27 mouse cellular contexts compared by ENCODE assay signal in the genomic region with DNA sequence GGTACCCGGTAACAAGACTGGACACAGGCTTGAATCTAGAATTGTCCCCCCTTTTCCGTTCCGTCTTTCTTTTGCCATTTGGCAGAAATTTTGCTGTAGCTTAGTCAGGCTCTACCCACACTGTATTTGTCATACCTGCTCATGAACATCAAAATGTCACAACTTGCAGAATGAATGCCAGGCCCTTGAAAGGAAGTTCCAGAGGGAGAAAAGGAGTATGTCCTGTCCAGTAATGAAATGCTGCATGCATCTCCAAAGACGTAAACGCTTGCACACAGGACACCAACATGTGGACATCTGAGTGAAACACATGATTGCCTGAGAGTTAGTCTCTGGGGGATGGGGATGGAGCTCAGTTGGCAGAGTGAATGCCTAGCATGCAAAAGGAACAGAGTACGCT. TPM values are rescaled to one million over a fixed set of nuclear protein-coding genes. Genes with fewer than 3 reads are reported as not detected.
DNase-seq lines count a peak whose midpoint lies in the region; ATAC-seq lines count a peak whose summit lies in the region.
"Had no signal": no experiment of that assay in that cellular context is flagged by ENCODE, and none has a peak within 500 bp of the region (broad histone marks: within the 10 kb centered on the region; RNA-seq: fewer than 3 reads in every experiment).

No protein-coding gene starts in this region.

- 80% methylated on average over 6 of the region's 6 CpGs for WGBS in forebrain, embryonic 11.5 days
- 82% methylated on average over 6 of the region's 6 CpGs for WGBS in forebrain, embryonic 16.5 days
- WGBS in heart, embryonic 10.5 days, result 73% methylated on average over 6 of the region's 6 CpGs

- H3K27me3 ChIP-seq in forebrain, embryonic 11.5 days (ENCODE audit: control insufficient read depth, insufficient read depth, low read length), result no peaks in the 10 kb centered on the region
- peaks cover 11% of the 10 kb centered on the region for H3K27me3 ChIP-seq in forebrain, embryonic 16.5 days (replicated peaks; ENCODE audit: control insufficient read depth, insufficient read depth, low read length)
- peaks cover 27% of the 10 kb centered on the region; the same call in 1 of the 2 replicates for H3K27me3 ChIP-seq in heart, embryonic 10.5 days (ENCODE audit: insufficient read depth, poor library complexity, severe bottlenecking)

- no peak overlapping the region for H3K9ac ChIP-seq in forebrain, embryonic 11.5 days (ENCODE audit: low read length)
- H3K9ac ChIP-seq in forebrain, embryonic 16.5 days (replicated peaks; ENCODE audit: low read depth, low read length), result no peak overlapping the region
- H3K9ac ChIP-seq: embryonic facial prominence, embryonic 13.5 days; embryonic facial prominence, embryonic 15.5 days; forebrain, embryonic 13.5 days; forebrain, embryonic 15.5 days had no signal

- H3K4me3 ChIP-seq in forebrain, embryonic 11.5 days (ENCODE audit: low read depth, low read length), result no peak overlapping the region
- no peak overlapping the region for H3K4me3 ChIP-seq in forebrain, embryonic 16.5 days (replicated peaks; ENCODE audit: low read length)
- H3K4me3 ChIP-seq in heart, embryonic 10.5 days, result no peak overlapping the region
- H3K4me3 ChIP-seq: embryonic facial prominence, embryonic 13.5 days; embryonic facial prominence, embryonic 15.5 days; erythroblast, embryonic 14.5 days; forebrain, embryonic 10.5 days; forebrain, embryonic 13.5 days; forebrain, embryonic 15.5 days had no signal

- H3K9me3 ChIP-seq in forebrain, embryonic 11.5 days (ENCODE audit: control insufficient read depth, low read length), result no peaks in the 10 kb centered on the region
- H3K9me3 ChIP-seq in forebrain, embryonic 16.5 days (ENCODE audit: control insufficient read depth, low read length), result no peaks in the 10 kb centered on the region
- no peaks in the 10 kb centered on the region for H3K9me3 ChIP-seq in heart, embryonic 10.5 days
- H3K9me3 ChIP-seq: embryonic facial prominence, embryonic 13.5 days; embryonic facial prominence, embryonic 15.5 days; forebrain, embryonic 10.5 days; forebrain, embryonic 13.5 days; forebrain, embryonic 15.5 days had no signal

- H3K4me2 ChIP-seq in forebrain, embryonic 11.5 days (ENCODE audit: low read depth, low read length, severe bottlenecking), result no peak overlapping the region
- no peak overlapping the region for H3K4me2 ChIP-seq in forebrain, embryonic 16.5 days (ENCODE audit: low read length)
- H3K4me2 ChIP-seq: embryonic facial prominence, embryonic 13.5 days; embryonic facial prominence, embryonic 15.5 days; forebrain, embryonic 13.5 days; forebrain, embryonic 15.5 days had no signal

- intact Hi-C loops in heart, postnatal 10 days (cut with DNase I), result loop anchor here (2.0 kb wide), 1 partner anchor 17 kb away; no protein-coding TSS in a partner anchor

- no peak for ATAC-seq in forebrain, embryonic 11.5 days (replicated peaks; ENCODE audit: low FRiP score)
- no peak for ATAC-seq in forebrain, embryonic 16.5 days
- ATAC-seq: activated CD4-positive, CD25-positive, alpha-beta regulatory T cell, adult 4 months; forebrain, embryonic 13.5 days; forebrain, embryonic 15.5 days; Patski had no signal

- peak; percentile 33 for DNase-seq in forebrain, embryonic 11.5 days (ENCODE audit: low spot score)
- peak; percentile 42 for DNase-seq in heart, embryonic 10.5 days (ENCODE audit: low spot score)
- DNase-seq in heart, postnatal 10 days, result no peak
- peak; percentile 56 for DNase-seq in MN1 (ENCODE audit: low spot score)
- peak; percentile 29 for DNase-seq in brain, adult 2 months (ENCODE audit: low read depth, low spot score)
- no peak for DNase-seq in thymus, postnatal 10 days (ENCODE audit: low spot score in 2 of 2)
- no peak for DNase-seq in urinary bladder, postnatal 25 days (ENCODE audit: low spot score)
- DNase-seq: adrenal gland, adult 8-10 months; adrenal gland, postnatal 14 days; adrenal gland, postnatal 36 days; cerebellum, adult 11 months; cerebellum, adult 18-20 months; cerebellum, adult 8-10 months; cerebellum, adult 9-11 months; cerebellum, postnatal 14 days; cerebellum, postnatal 36 days; embryo, embryonic 11 days had no signal

- no peaks in the 10 kb centered on the region for H3K36me3 ChIP-seq in forebrain, embryonic 11.5 days (ENCODE audit: control insufficient read depth, insufficient read depth, low read length)
- no peaks in the 10 kb centered on the region for H3K36me3 ChIP-seq in forebrain, embryonic 16.5 days (ENCODE audit: control insufficient read depth, insufficient read depth)
- no peaks in the 10 kb centered on the region for H3K36me3 ChIP-seq in heart, embryonic 10.5 days
- H3K36me3 ChIP-seq: embryonic facial prominence, embryonic 13.5 days; embryonic facial prominence, embryonic 15.5 days; forebrain, embryonic 15.5 days had no signal

- no peak overlapping the region for H3K27ac ChIP-seq in forebrain, embryonic 11.5 days (ENCODE audit: low read depth, low read length)
- no peak overlapping the region for H3K27ac ChIP-seq in forebrain, embryonic 16.5 days (ENCODE audit: low read length)
- no peak overlapping the region for H3K27ac ChIP-seq in heart, embryonic 10.5 days
- H3K27ac ChIP-seq: embryonic facial prominence, embryonic 13.5 days; forebrain, embryonic 10.5 days; forebrain, embryonic 13.5 days; forebrain, embryonic 15.5 days had no signal

- no peaks in the 10 kb centered on the region; the same call in 1 of the 2 replicates for H3K4me1 ChIP-seq in forebrain, embryonic 11.5 days (replicated peaks; ENCODE audit: control insufficient read depth, insufficient read depth, low read length)
- peaks cover 6% of the 10 kb centered on the region for H3K4me1 ChIP-seq in forebrain, embryonic 16.5 days (replicated peaks; ENCODE audit: control insufficient read depth, insufficient read depth, low read length)
- 0 out of 2 replicates have a peak, but pooled peaks cover 4% of the 10 kb centered on the region for H3K4me1 ChIP-seq in heart, embryonic 10.5 days

RNA-seq across cellular contexts. Expression of gene Vamp1, which starts 1.6 kb away (rescaled TPM):
- 1.9 and 2.1 TPM in 2 replicates for polyA plus RNA-seq in forebrain, embryonic 11.5 days (2014; fragmentation: Nextera tagmentation; extraction: Ambion mirVana)
- polyA plus RNA-seq in forebrain, embryonic 16.5 days (2015; fragmentation: Nextera tagmentation; extraction: Ambion mirVana), result 5.5 and 7.3 TPM in 2 replicates
- 3.4 TPM in 2 replicates for polyA plus RNA-seq in heart, embryonic 10.5 days (2016; fragmentation: Nextera tagmentation; extraction: Ambion mirVana)
- total RNA-seq in heart, postnatal 10 days (2021), result 1 to 10 TPM; 8.1 to 9.1 TPM

RNA-seq across cellular contexts. Expression of gene Tapbpl, which starts 17.9 kb away (rescaled TPM):
- 1.1 and 1.8 TPM in 2 replicates for polyA plus RNA-seq in forebrain, embryonic 11.5 days (2014; fragmentation: Nextera tagmentation; extraction: Ambion mirVana)
- polyA plus RNA-seq in forebrain, embryonic 16.5 days (2015; fragmentation: Nextera tagmentation; extraction: Ambion mirVana), result 3.8 and 4.5 TPM in 2 replicates
- polyA plus RNA-seq in heart, embryonic 10.5 days (2016; fragmentation: Nextera tagmentation; extraction: Ambion mirVana), result 2.7 and 3.1 TPM in 2 replicates
- 1 to 10 TPM; 2.8 to 4.4 TPM for total RNA-seq in heart, postnatal 10 days (2021)

RNA-seq across cellular contexts. Expression of gene Mrpl51, which starts 22.1 kb away (rescaled TPM):
- polyA plus RNA-seq in forebrain, embryonic 11.5 days (2014; fragmentation: Nextera tagmentation; extraction: Ambion mirVana), result 195 and 197 TPM in 2 replicates
- 137 and 140 TPM in 2 replicates for polyA plus RNA-seq in forebrain, embryonic 16.5 days (2015; fragmentation: Nextera tagmentation; extraction: Ambion mirVana)
- 246 and 251 TPM in 2 replicates for polyA plus RNA-seq in heart, embryonic 10.5 days (2016; fragmentation: Nextera tagmentation; extraction: Ambion mirVana)
- 100 to 1,000 TPM; 272 to 283 TPM for total RNA-seq in heart, postnatal 10 days (2021)

RNA-seq across cellular contexts. Expression of gene Ncapd2, which starts 22.2 kb away (rescaled TPM):
- polyA plus RNA-seq in forebrain, embryonic 11.5 days (2014; fragmentation: Nextera tagmentation; extraction: Ambion mirVana), result 225 and 271 TPM in 2 replicates
- 91.4 and 91.6 TPM in 2 replicates for polyA plus RNA-seq in forebrain, embryonic 16.5 days (2015; fragmentation: Nextera tagmentation; extraction: Ambion mirVana)
- 128 and 140 TPM in 2 replicates for polyA plus RNA-seq in heart, embryonic 10.5 days (2016; fragmentation: Nextera tagmentation; extraction: Ambion mirVana)
- total RNA-seq in heart, postnatal 10 days (2021), result 10 to 100 TPM; 42.3 to 51.8 TPM

RNA-seq across cellular contexts. Expression of gene Cd27, which starts 23.1 kb away (rescaled TPM):
- 1.3 and 2.3 TPM in 2 replicates for polyA plus RNA-seq in forebrain, embryonic 11.5 days (2014; fragmentation: Nextera tagmentation; extraction: Ambion mirVana)
- 1.8 TPM in 1 of 2 replicates, not detected in the other for polyA plus RNA-seq in forebrain, embryonic 16.5 days (2015; fragmentation: Nextera tagmentation; extraction: Ambion mirVana)
- polyA plus RNA-seq in heart, embryonic 10.5 days (2016; fragmentation: Nextera tagmentation; extraction: Ambion mirVana), result 1.3 and 2.1 TPM in 2 replicates
- under 1 TPM; 0.37 to 0.55 TPM for total RNA-seq in heart, postnatal 10 days (2021)
- total RNA-seq: MEL had no signal

Comparison
In these comparisons a context has a peak if more than half of its experiments do, and no peak if none do; other contexts are left out.
1. DNase-seq: peak in forebrain, embryonic 11.5 days (single experiment), heart, embryonic 10.5 days (single experiment), MN1 (single experiment) and brain, adult 2 months (single experiment); none in heart, postnatal 10 days (0 of 2), thymus, postnatal 10 days (0 of 2) and urinary bladder, postnatal 25 days (single experiment).